Mouse (Mus musculus): ENCODE measurements around the gene Map7d3. TPM values are rescaled to one million over a fixed set of nuclear protein-coding genes. Genes with fewer than 3 reads are reported as not detected.

The Map7d3 gene
- polyA plus RNA-seq, 1 experiment, result not detected

- Histone ChIP-seq H3K36me3 (ENCODE audit: control insufficient read depth) (no peaks in the 10 kb centered on the region), H3K4me3 (replicated peaks) (no peak overlapping the region), H3K4me1 (ENCODE audit: control insufficient read depth) (no peaks in the 10 kb centered on the region), H3K27me3 (ENCODE audit: control insufficient read depth) (no peaks in the 10 kb centered on the region), H3K9me3 (ENCODE audit: control insufficient read depth, low read length) (no peaks in the 10 kb centered on the region; the same call in 1 of the 2 replicates)
- no peak for TF ChIP-seq TAL1 (IDR thresholded peaks at IDR 0.05; ENCODE audit: low read length)
- TF ChIP-seq GATA1 (IDR thresholded peaks at IDR 0.05; ENCODE audit: low read length), result no peak
These were observed 35.7 kb downstream of the Map7d3 start for GRCm38 (mm10) chrX:56786281-56787061.

- H3K36me3 ChIP-seq (ENCODE audit: control insufficient read depth), result no peaks in the 10 kb centered on the region
- no peaks in the 10 kb centered on the region for H3K27me3 ChIP-seq (ENCODE audit: control insufficient read depth)
- H3K9me3 ChIP-seq (ENCODE audit: control insufficient read depth, low read length), result no peaks in the 10 kb centered on the region
- TF ChIP-seq TAL1 (IDR thresholded peaks at IDR 0.05; ENCODE audit: low read length) (no peak), GATA1 (IDR thresholded peaks at IDR 0.05; ENCODE audit: low read length) (no peak)
- no peak overlapping the region for H3K4me3 ChIP-seq (replicated peaks)
- H3K4me1 ChIP-seq (ENCODE audit: control insufficient read depth), result no peaks in the 10 kb centered on the region
These were observed 48.8 kb downstream of the Map7d3 start for GRCm38 (mm10) chrX:56773329-56773728.

- Histone ChIP-seq H3K36me3 (ENCODE audit: control insufficient read depth) (no peaks in the 10 kb centered on the region), H3K27me3 (ENCODE audit: control insufficient read depth) (no peaks in the 10 kb centered on the region), H3K4me1 (ENCODE audit: control insufficient read depth) (no peaks in the 10 kb centered on the region), H3K4me3 (replicated peaks) (no peak overlapping the region), H3K9me3 (ENCODE audit: control insufficient read depth, low read length) (no peaks in the 10 kb centered on the region)
- no peak for TF ChIP-seq GATA1 (IDR thresholded peaks at IDR 0.05; ENCODE audit: low read length)
- no peak for TF ChIP-seq TAL1 (IDR thresholded peaks at IDR 0.05; ENCODE audit: low read length)
These were observed 50.4 kb downstream of the Map7d3 start for GRCm38 (mm10) chrX:56771751-56772150.

- no peaks in the 10 kb centered on the region for H3K9me3 ChIP-seq (ENCODE audit: control insufficient read depth, low read length)
- no peaks in the 10 kb centered on the region for H3K27me3 ChIP-seq (ENCODE audit: control insufficient read depth)
- no peaks in the 10 kb centered on the region for H3K36me3 ChIP-seq (ENCODE audit: control insufficient read depth)
- TF ChIP-seq TAL1 (IDR thresholded peaks at IDR 0.05; ENCODE audit: low read length) (no peak), GATA1 (IDR thresholded peaks at IDR 0.05; ENCODE audit: low read length) (no peak)
- no peak overlapping the region for H3K4me3 ChIP-seq (replicated peaks)
- H3K4me1 ChIP-seq (ENCODE audit: control insufficient read depth), result no peaks in the 10 kb centered on the region
These were observed 52.3 kb downstream of the Map7d3 start for GRCm38 (mm10) chrX:56769838-56770237.

- Histone ChIP-seq H3K4me1 (ENCODE audit: control insufficient read depth) (peaks cover 12% of the 10 kb centered on the region), H3K9me3 (ENCODE audit: control insufficient read depth, low read length) (no peaks in the 10 kb centered on the region), H3K36me3 (ENCODE audit: control insufficient read depth) (no peaks in the 10 kb centered on the region), H3K4me3 (replicated peaks) (no peak overlapping the region), H3K27me3 (ENCODE audit: control insufficient read depth) (no peaks in the 10 kb centered on the region)
- TF ChIP-seq GATA1 (IDR thresholded peaks at IDR 0.05; ENCODE audit: low read length), result no peak
- TF ChIP-seq TAL1 (IDR thresholded peaks at IDR 0.05; ENCODE audit: low read length), result no peak
These were observed 61.8 kb downstream of the Map7d3 start for GRCm38 (mm10) chrX:56760257-56760760.

GRCm38 (mm10) chrX:56756352-56756751 lies 65.8 kb downstream of the Map7d3 start:
- Histone ChIP-seq H3K4me1 (ENCODE audit: control insufficient read depth) (peaks cover 15% of the 10 kb centered on the region), H3K4me3 (replicated peaks) (no peak overlapping the region), H3K27me3 (ENCODE audit: control insufficient read depth) (no peaks in the 10 kb centered on the region), H3K36me3 (ENCODE audit: control insufficient read depth) (no peaks in the 10 kb centered on the region), H3K9me3 (ENCODE audit: control insufficient read depth, low read length) (no peaks in the 10 kb centered on the region)
- TF ChIP-seq GATA1 (IDR thresholded peaks at IDR 0.05; ENCODE audit: low read length), result no peak
- no peak for TF ChIP-seq TAL1 (IDR thresholded peaks at IDR 0.05; ENCODE audit: low read length)

- no peak for TF ChIP-seq TAL1 (IDR thresholded peaks at IDR 0.05; ENCODE audit: low read length)
- no peak for TF ChIP-seq GATA1 (IDR thresholded peaks at IDR 0.05; ENCODE audit: low read length)
- Histone ChIP-seq H3K27me3 (ENCODE audit: control insufficient read depth) (no peaks in the 10 kb centered on the region), H3K9me3 (ENCODE audit: control insufficient read depth, low read length) (no peaks in the 10 kb centered on the region), H3K4me1 (ENCODE audit: control insufficient read depth) (peaks cover 15% of the 10 kb centered on the region), H3K4me3 (replicated peaks) (no peak overlapping the region), H3K36me3 (ENCODE audit: control insufficient read depth) (no peaks in the 10 kb centered on the region)
These were observed 66.5 kb downstream of the Map7d3 start for GRCm38 (mm10) chrX:56755646-56756045.

- Histone ChIP-seq H3K4me1 (ENCODE audit: control insufficient read depth) (peaks cover 12% of the 10 kb centered on the region), H3K9me3 (ENCODE audit: control insufficient read depth, low read length) (no peaks in the 10 kb centered on the region), H3K36me3 (ENCODE audit: control insufficient read depth) (no peaks in the 10 kb centered on the region), H3K27me3 (ENCODE audit: control insufficient read depth) (no peaks in the 10 kb centered on the region), H3K4me3 (replicated peaks) (no peak overlapping the region)
- no peak for TF ChIP-seq GATA1 (IDR thresholded peaks at IDR 0.05; ENCODE audit: low read length)
These were observed 68.5 kb downstream of the Map7d3 start for GRCm38 (mm10) chrX:56753317-56754289.

GRCm38 (mm10) chrX:56752144-56752543 lies 70.0 kb downstream of the Map7d3 start:
- Histone ChIP-seq H3K9me3 (ENCODE audit: control insufficient read depth, low read length) (no peaks in the 10 kb centered on the region), H3K4me1 (ENCODE audit: control insufficient read depth) (peaks cover 12% of the 10 kb centered on the region), H3K27me3 (ENCODE audit: control insufficient read depth) (no peaks in the 10 kb centered on the region), H3K36me3 (ENCODE audit: control insufficient read depth) (no peaks in the 10 kb centered on the region), H3K4me3 (replicated peaks) (no peak overlapping the region)
- TF ChIP-seq GATA1 (IDR thresholded peaks at IDR 0.05; ENCODE audit: low read length) (no peak), TAL1 (IDR thresholded peaks at IDR 0.05; ENCODE audit: low read length) (no peak)

All from erythroblast, embryonic 14.5 days (primary cell).